Mouse (Mus musculus): ENCODE data around the gene Gm11239.
"Not testable (repeated sequence)": the region's sequence is repeated elsewhere in the genome, so short reads cannot be mapped to it uniquely, and the experiment has no call there.

Gene Gm11239

GRCm38 (mm10) chr4:73668054-73668453, at the start of gene Gm11239:
Gm11239 (plus strand) TSS chr4:73668354.
- not testable (repeated sequence) for DNase-seq (ENCODE audit: low spot score)

GRCm38 (mm10) chr4:73622684-73623083, 45.5 kb upstream of the Gm11239 start, which contains the start of gene Gm11237:
Gm11237 (plus strand) TSS chr4:73622984.
- not testable (repeated sequence) for DNase-seq (ENCODE audit: low spot score)

- not testable (repeated sequence) for DNase-seq (ENCODE audit: low spot score)
Observed at GRCm38 (mm10) chr4:73637821-73638220, 30.3 kb upstream of the Gm11239 start, which contains the start of gene Gm11236. Gm11236 (plus strand) TSS chr4:73638121.

GRCm38 (mm10) chr4:73661864-73662263, 6.3 kb upstream of the Gm11239 start:
- not testable (repeated sequence) for DNase-seq (ENCODE audit: low spot score)

GRCm38 (mm10) chr4:73683216-73683615, 15.1 kb downstream of the Gm11239 start, which contains the start of gene Gm428:
Gm428 (plus strand) TSS chr4:73683516.
- not testable (repeated sequence) for DNase-seq (ENCODE audit: low spot score)

- no peak for DNase-seq (ENCODE audit: low spot score)
Observed at GRCm38 (mm10) chr4:73718761-73719160, 50.6 kb downstream of the Gm11239 start.

GRCm38 (mm10) chr4:73719819-73720218, 51.7 kb downstream of the Gm11239 start:
- no peak for DNase-seq (ENCODE audit: low spot score)
